In genomic region chr4:104894004-104894734, GRCm38 (mm10) we compare ENCODE assay signal across 10 mouse cellular contexts. TPM values are rescaled to one million over a fixed set of nuclear protein-coding genes. Genes with fewer than 3 reads are reported as not detected.
DNase-seq lines count a peak whose midpoint lies in the region; ATAC-seq and TF ChIP-seq lines count a peak whose summit lies in the region.
"Had no signal": no experiment of that assay in that cellular context is flagged by ENCODE, and none has a peak within 500 bp of the region (broad histone marks: within the 10 kb centered on the region; RNA-seq: fewer than 3 reads in every experiment).

No protein-coding gene starts in this region.

- no peak overlapping the region for H3K4me3 ChIP-seq in hindbrain, embryonic 11.5 days (ENCODE audit: low read depth, low read length)
- H3K4me3 ChIP-seq in hindbrain, embryonic 13.5 days = no peak overlapping the region
- H3K4me3 ChIP-seq in ES-E14 (ENCODE audit: insufficient read depth in 1 of 2, low read depth in 1 of 2, low read length in 2 of 2, poor library complexity in 1 of 2, severe bottlenecking in 1 of 2) = no peak overlapping the region
- H3K4me3 ChIP-seq in cerebellum, adult 2 months (replicated peaks; ENCODE audit: insufficient read depth, low read depth, low read length) = no peak overlapping the region
- H3K4me3 ChIP-seq in stomach, postnatal 0 days (ENCODE audit: low read depth, low read length) = no peak overlapping the region
- H3K4me3 ChIP-seq: embryonic facial prominence, embryonic 12.5 days; midbrain, embryonic 12.5 days had no signal

- no peak overlapping the region for H3K27ac ChIP-seq in hindbrain, embryonic 11.5 days (ENCODE audit: low read depth, low read length)
- no peak overlapping the region for H3K27ac ChIP-seq in hindbrain, embryonic 13.5 days
- no peak overlapping the region for H3K27ac ChIP-seq in ES-E14 (ENCODE audit: insufficient read depth, low read depth, low read length, poor library complexity, severe bottlenecking)
- H3K27ac ChIP-seq in cerebellum, adult 2 months (ENCODE audit: insufficient read depth, low read length) = no peak overlapping the region
- H3K27ac ChIP-seq in stomach, postnatal 0 days (replicated peaks) = no peak overlapping the region
- H3K27ac ChIP-seq: embryonic facial prominence, embryonic 12.5 days; midbrain, embryonic 12.5 days had no signal

- no peaks in the 10 kb centered on the region for H3K27me3 ChIP-seq in hindbrain, embryonic 11.5 days (ENCODE audit: control insufficient read depth, insufficient read depth, low read length)
- 0 out of 2 replicates have a peak, but pooled peaks cover 3% of the 10 kb centered on the region for H3K27me3 ChIP-seq in hindbrain, embryonic 13.5 days
- no peaks in the 10 kb centered on the region for H3K27me3 ChIP-seq in cerebellum, adult 2 months (ENCODE audit: control insufficient read depth, insufficient read depth, low read length)
- no peaks in the 10 kb centered on the region for H3K27me3 ChIP-seq in stomach, postnatal 0 days (ENCODE audit: control insufficient read depth, insufficient read depth, low read length)
- H3K27me3 ChIP-seq: embryonic facial prominence, embryonic 12.5 days; midbrain, embryonic 12.5 days had no signal

- WGBS in hindbrain, embryonic 11.5 days = 61% methylated on average over 13 of the region's 13 CpGs
- WGBS in hindbrain, embryonic 13.5 days = 58% methylated on average over 13 of the region's 13 CpGs
- 62% methylated on average over 13 of the region's 13 CpGs for WGBS in cerebellum, adult 2 months
- WGBS in large intestine, adult 2 months = 55% methylated on average over 13 of the region's 13 CpGs
- WGBS in stomach, postnatal 0 days = 47% methylated on average over 13 of the region's 13 CpGs

- no peak for TF ChIP-seq POLR2A in cerebellum, adult 2 months (IDR thresholded peaks at IDR 0.05; ENCODE audit: borderline replicate concordance, insufficient read depth, low read length)

- H3K4me1 ChIP-seq in hindbrain, embryonic 11.5 days (replicated peaks; ENCODE audit: control insufficient read depth, insufficient read depth, low read length) = no peaks in the 10 kb centered on the region
- H3K4me1 ChIP-seq in hindbrain, embryonic 13.5 days (replicated peaks) = peaks cover 20% of the 10 kb centered on the region
- H3K4me1 ChIP-seq in ES-E14 (ENCODE audit: control insufficient read depth in 2 of 2, insufficient read depth in 2 of 2, low read length in 2 of 2, poor library complexity in 1 of 2) = no peaks in the 10 kb centered on the region
- peaks cover 9% of the 10 kb centered on the region for H3K4me1 ChIP-seq in cerebellum, adult 2 months (ENCODE audit: control insufficient read depth, insufficient read depth, low read length)
- no peaks in the 10 kb centered on the region for H3K4me1 ChIP-seq in stomach, postnatal 0 days (replicated peaks; ENCODE audit: control insufficient read depth, insufficient read depth)
- H3K4me1 ChIP-seq: midbrain, embryonic 12.5 days had no signal

- no peak for ATAC-seq in hindbrain, embryonic 11.5 days (ENCODE audit: low FRiP score)
- ATAC-seq in hindbrain, embryonic 13.5 days (ENCODE audit: low FRiP score) = no peak
- ATAC-seq in frontal cortex, adult (ENCODE audit: low TSS enrichment) = peak; percentile 72
- no peak for ATAC-seq in stomach, postnatal 0 days (ENCODE audit: low FRiP score, low TSS enrichment)

- H3K9ac ChIP-seq in hindbrain, embryonic 11.5 days (ENCODE audit: low read depth, low read length) = no peak overlapping the region
- no peak overlapping the region for H3K9ac ChIP-seq in hindbrain, embryonic 13.5 days
- H3K9ac ChIP-seq in ES-E14 (ENCODE audit: insufficient read depth, low read depth, low read length, poor library complexity, severe bottlenecking) = no peak overlapping the region
- H3K9ac ChIP-seq in stomach, postnatal 0 days (ENCODE audit: low read length) = no peak overlapping the region
- H3K9ac ChIP-seq: embryonic facial prominence, embryonic 12.5 days; midbrain, embryonic 12.5 days had no signal

- H3K36me3 ChIP-seq in hindbrain, embryonic 11.5 days (ENCODE audit: control insufficient read depth, insufficient read depth, low read length) = no peaks in the 10 kb centered on the region
- no peaks in the 10 kb centered on the region for H3K36me3 ChIP-seq in hindbrain, embryonic 13.5 days
- H3K36me3 ChIP-seq in ES-E14 (ENCODE audit: control insufficient read depth, insufficient read depth, low read length, poor library complexity, severe bottlenecking) = no peaks in the 10 kb centered on the region
- no peaks in the 10 kb centered on the region for H3K36me3 ChIP-seq in stomach, postnatal 0 days (ENCODE audit: control insufficient read depth, insufficient read depth, low read length)
- H3K36me3 ChIP-seq: embryonic facial prominence, embryonic 12.5 days; midbrain, embryonic 12.5 days had no signal

- in situ Hi-C loops in ES-E14 (cut with MboI; ENCODE audit: low sequenced_read_pairs in 2 of 2, unreplicated experiment in 2 of 2) = loop anchor here in 1 of 2 experiments (25.0 kb wide), 1 partner anchor 232 kb away; no protein-coding TSS in a partner anchor

- no peaks in the 10 kb centered on the region for H3K9me3 ChIP-seq in hindbrain, embryonic 11.5 days (ENCODE audit: control insufficient read depth, low read length)
- H3K9me3 ChIP-seq in hindbrain, embryonic 13.5 days = no peaks in the 10 kb centered on the region
- no peaks in the 10 kb centered on the region for H3K9me3 ChIP-seq in ES-E14 (ENCODE audit: control insufficient read depth, insufficient read depth, low read depth, low read length)
- H3K9me3 ChIP-seq in stomach, postnatal 0 days (ENCODE audit: control insufficient read depth, low read length) = no peaks in the 10 kb centered on the region
- H3K9me3 ChIP-seq: embryonic facial prominence, embryonic 12.5 days; midbrain, embryonic 12.5 days had no signal

- DNase-seq in hindbrain, embryonic 11.5 days (ENCODE audit: low spot score) = peak; percentile 81
- DNase-seq in ES-E14 (ENCODE audit: low read depth, low spot score) = peak; percentile 40
- peak; percentile 57 to 58 for DNase-seq in cerebellum, adult 2 months
- DNase-seq in large intestine, adult 2 months (ENCODE audit: low read depth, low spot score) = peak; percentile 19
- peak; percentile 50 for DNase-seq in lung, postnatal 10 days
- peak; percentile 57 for DNase-seq in stomach, postnatal 0 days (ENCODE audit: low spot score)

- H3K4me2 ChIP-seq in hindbrain, embryonic 11.5 days (replicated peaks; ENCODE audit: low read depth, low read length) = no peak overlapping the region
- no peak overlapping the region for H3K4me2 ChIP-seq in hindbrain, embryonic 13.5 days
- no peak overlapping the region for H3K4me2 ChIP-seq in stomach, postnatal 0 days (replicated peaks; ENCODE audit: low read depth)
- H3K4me2 ChIP-seq: embryonic facial prominence, embryonic 12.5 days; midbrain, embryonic 12.5 days had no signal

- no peak for TF ChIP-seq EP300 in stomach, postnatal 0 days (optimal IDR thresholded peaks at IDR 0.05)

- TF ChIP-seq CTCF in cerebellum, adult 2 months (IDR thresholded peaks at IDR 0.05; ENCODE audit: borderline replicate concordance, insufficient read depth, low read depth, low read length) = peak; percentile 81; the same call in 1 of the 2 replicates
- TF ChIP-seq CTCF in stomach, postnatal 0 days (IDR thresholded peaks at IDR 0.05; ENCODE audit: low read depth) = peak; percentile 95

TF ChIP-seq in ES-E14, 5 proteins besides CTCF, POLR2A, EP300 and RAD21:
- no peak for TF ChIP-seq CHD2 (IDR thresholded peaks at IDR 0.05; ENCODE audit: low read depth, low read length)
- TF ChIP-seq ZC3H11A (IDR thresholded peaks at IDR 0.05; ENCODE audit: borderline replicate concordance, low read depth, low read length) = peak; percentile 97

RNA-seq across cellular contexts. Expression of gene C8a, which starts 18.0 kb away (rescaled TPM):
- 0.13 TPM in 1 of 2 replicates, not detected in the other for polyA plus RNA-seq in hindbrain, embryonic 11.5 days (2014; fragmentation: Nextera tagmentation; extraction: Ambion mirVana)
- polyA plus RNA-seq in hindbrain, embryonic 13.5 days (2015; fragmentation: Nextera tagmentation; extraction: Ambion mirVana) = not detected in 2 replicates
- 0.22 and 0.26 TPM in 2 replicates for total RNA-seq in ES-E14 (2012; rRNA removed)
- 0.05 TPM in 1 of 2 replicates, not detected in the other for polyA plus RNA-seq in cerebellum, adult 2 months (2012; rRNA removed)
- polyA plus RNA-seq in large intestine, adult 2 months (2012; rRNA removed) = 0.02 TPM in 1 of 2 replicates, not detected in the other
- polyA plus RNA-seq in stomach, postnatal 0 days (2015; fragmentation: Nextera tagmentation; extraction: Ambion mirVana) = 0.06 TPM in 1 of 2 replicates, not detected in the other
- polyA plus RNA-seq: embryonic facial prominence, embryonic 12.5 days; midbrain, embryonic 12.5 days had no signal

RNA-seq across cellular contexts. Expression of gene Fyb2, which starts 19.1 kb away (rescaled TPM):
- polyA plus RNA-seq in hindbrain, embryonic 11.5 days (2014; fragmentation: Nextera tagmentation; extraction: Ambion mirVana) = 0.04 and 0.20 TPM in 2 replicates
- 0.05 and 0.22 TPM in 2 replicates for polyA plus RNA-seq in hindbrain, embryonic 13.5 days (2015; fragmentation: Nextera tagmentation; extraction: Ambion mirVana)
- 0.05 and 0.09 TPM in 2 replicates for total RNA-seq in ES-E14 (2012; rRNA removed)
- 0.10 and 0.16 TPM in 2 replicates for polyA plus RNA-seq in cerebellum, adult 2 months (2012; rRNA removed)
- polyA plus RNA-seq in large intestine, adult 2 months (2012; rRNA removed) = 1.0 and 1.3 TPM in 2 replicates
- polyA plus RNA-seq in stomach, postnatal 0 days (2015; fragmentation: Nextera tagmentation; extraction: Ambion mirVana) = 0.06 and 0.10 TPM in 2 replicates

RNA-seq across cellular contexts. Expression of gene Gm17662, which starts 37.0 kb away (rescaled TPM):
- polyA plus RNA-seq in hindbrain, embryonic 11.5 days (2014; fragmentation: Nextera tagmentation; extraction: Ambion mirVana) = not detected in 2 replicates
- not detected in 2 replicates for polyA plus RNA-seq in hindbrain, embryonic 13.5 days (2015; fragmentation: Nextera tagmentation; extraction: Ambion mirVana)
- total RNA-seq in ES-E14 (2012; rRNA removed) = not detected in 2 replicates
- not detected in 2 replicates for polyA plus RNA-seq in cerebellum, adult 2 months (2012; rRNA removed)
- polyA plus RNA-seq in large intestine, adult 2 months (2012; rRNA removed) = not detected in 2 replicates
- not detected in 2 replicates for polyA plus RNA-seq in stomach, postnatal 0 days (2015; fragmentation: Nextera tagmentation; extraction: Ambion mirVana)
- polyA plus RNA-seq: embryonic facial prominence, embryonic 12.5 days; midbrain, embryonic 12.5 days had no signal

Comparison
In these comparisons a context has a peak if more than half of its experiments do, and no peak if none do; other contexts are left out.
1. DNase-seq: peak in every context shown above with its lines; median percentile 81 in hindbrain, embryonic 11.5 days; 58 in cerebellum, adult 2 months; 57 in stomach, postnatal 0 days; 50 in lung, postnatal 10 days; 40 in ES-E14; 19 in large intestine, adult 2 months.